Mouse (Mus musculus): ENCODE results near the gene Rad51b. TPM values are rescaled to one million over a fixed set of nuclear protein-coding genes. Genes with fewer than 3 reads are reported as not detected.

The Rad51b gene
- polyA plus RNA-seq (2014; fragmentation: Nextera tagmentation; extraction: Ambion mirVana) = 0.87 and 1.3 TPM in 2 replicates

GRCm38 (mm10) chr12:79297121-79297576, at the start of gene Rad51b:
TSS of gene Rad51b (plus strand) at chr12:79297282.
- H3K36me3 ChIP-seq (ENCODE audit: control insufficient read depth, insufficient read depth, low read length) = no peaks in the 10 kb centered on the region
- H3K27ac ChIP-seq (ENCODE audit: low read depth, low read length) = peak within 1 kb of the TSS; percentile 53; the same call in 1 of the 2 replicates
- peaks cover 5% of the 10 kb centered on the region for H3K4me1 ChIP-seq (ENCODE audit: control insufficient read depth, insufficient read depth, low read length)
- ATAC-seq (ENCODE audit: low read depth) = peak; percentile 81
- no peaks in the 10 kb centered on the region for H3K9me3 ChIP-seq (ENCODE audit: control insufficient read depth, low read length)
- WGBS = under 1% methylated on average over 21 of the region's 21 CpGs
- peak within 1 kb of the TSS; percentile 8; the same call in 1 of the 2 replicates for H3K9ac ChIP-seq (replicated peaks; ENCODE audit: low read depth, low read length)
- peak within 1 kb of the TSS; percentile 69 for H3K4me3 ChIP-seq (ENCODE audit: low read depth, low read length)
- no peaks in the 10 kb centered on the region for H3K27me3 ChIP-seq (ENCODE audit: control insufficient read depth, insufficient read depth, low read length)
- H3K4me2 ChIP-seq (ENCODE audit: low read depth, low read length) = peak within 1 kb of the TSS; percentile 82

GRCm38 (mm10) chr12:79248110-79248509, 49.0 kb upstream of the Rad51b start:
- 99% methylated on average over 3 of the region's 3 CpGs for WGBS
- no peak overlapping the region for H3K9ac ChIP-seq (replicated peaks; ENCODE audit: low read depth, low read length)
- H3K4me2 ChIP-seq (ENCODE audit: low read depth, low read length) = no peak overlapping the region
- ATAC-seq (ENCODE audit: low read depth) = no peak
- no peaks in the 10 kb centered on the region for H3K27me3 ChIP-seq (ENCODE audit: control insufficient read depth, insufficient read depth, low read length)
- no peak overlapping the region for H3K27ac ChIP-seq (ENCODE audit: low read depth, low read length)
- no peaks in the 10 kb centered on the region for H3K4me1 ChIP-seq (ENCODE audit: control insufficient read depth, insufficient read depth, low read length)
- peaks cover 71% of the 10 kb centered on the region for H3K36me3 ChIP-seq (ENCODE audit: control insufficient read depth, insufficient read depth, low read length)
- H3K4me3 ChIP-seq (ENCODE audit: low read depth, low read length) = no peak overlapping the region
- H3K9me3 ChIP-seq (ENCODE audit: control insufficient read depth, low read length) = no peaks in the 10 kb centered on the region

GRCm38 (mm10) chr12:79253294-79254053, 43.6 kb upstream of the Rad51b start:
- Histone ChIP-seq H3K4me2 (ENCODE audit: low read depth, low read length) (no peak overlapping the region), H3K9ac (replicated peaks; ENCODE audit: low read depth, low read length) (no peak overlapping the region), H3K9me3 (ENCODE audit: control insufficient read depth, low read length) (no peaks in the 10 kb centered on the region), H3K27me3 (ENCODE audit: control insufficient read depth, insufficient read depth, low read length) (no peaks in the 10 kb centered on the region), H3K4me1 (ENCODE audit: control insufficient read depth, insufficient read depth, low read length) (no peaks in the 10 kb centered on the region), H3K36me3 (ENCODE audit: control insufficient read depth, insufficient read depth, low read length) (peaks cover 60% of the 10 kb centered on the region), H3K27ac (ENCODE audit: low read depth, low read length) (no peak overlapping the region), H3K4me3 (ENCODE audit: low read depth, low read length) (no peak overlapping the region)
- 92% methylated on average over 9 of the region's 9 CpGs for WGBS
- no peak for ATAC-seq (ENCODE audit: low read depth)

GRCm38 (mm10) chr12:79254975-79255374, 42.1 kb upstream of the Rad51b start:
- Histone ChIP-seq H3K4me1 (ENCODE audit: control insufficient read depth, insufficient read depth, low read length) (no peaks in the 10 kb centered on the region), H3K4me2 (ENCODE audit: low read depth, low read length) (no peak overlapping the region), H3K36me3 (ENCODE audit: control insufficient read depth, insufficient read depth, low read length) (peaks cover 50% of the 10 kb centered on the region), H3K4me3 (ENCODE audit: low read depth, low read length) (no peak overlapping the region), H3K9ac (replicated peaks; ENCODE audit: low read depth, low read length) (no peak overlapping the region), H3K27ac (ENCODE audit: low read depth, low read length) (no peak overlapping the region), H3K27me3 (ENCODE audit: control insufficient read depth, insufficient read depth, low read length) (no peaks in the 10 kb centered on the region), H3K9me3 (ENCODE audit: control insufficient read depth, low read length) (no peaks in the 10 kb centered on the region)
- ATAC-seq (ENCODE audit: low read depth) = no peak
- 94% methylated on average over 10 of the region's 10 CpGs for WGBS

- no peaks in the 10 kb centered on the region for H3K4me1 ChIP-seq (ENCODE audit: control insufficient read depth, insufficient read depth, low read length)
- no peak overlapping the region for H3K4me3 ChIP-seq (ENCODE audit: low read depth, low read length)
- ATAC-seq (ENCODE audit: low read depth) = no peak
- no peaks in the 10 kb centered on the region for H3K27me3 ChIP-seq (ENCODE audit: control insufficient read depth, insufficient read depth, low read length)
- 98% methylated on average over 2 of the region's 2 CpGs for WGBS
- H3K4me2 ChIP-seq (ENCODE audit: low read depth, low read length) = no peak overlapping the region
- no peaks in the 10 kb centered on the region for H3K9me3 ChIP-seq (ENCODE audit: control insufficient read depth, low read length)
- H3K27ac ChIP-seq (ENCODE audit: low read depth, low read length) = no peak overlapping the region
- H3K9ac ChIP-seq (replicated peaks; ENCODE audit: low read depth, low read length) = no peak overlapping the region
- peaks cover 41% of the 10 kb centered on the region; the same call in 1 of the 2 replicates for H3K36me3 ChIP-seq (ENCODE audit: control insufficient read depth, insufficient read depth, low read length)
These were observed 36.9 kb upstream of the Rad51b start for GRCm38 (mm10) chr12:79260154-79260553.

- Histone ChIP-seq H3K27me3 (ENCODE audit: control insufficient read depth, insufficient read depth, low read length) (no peaks in the 10 kb centered on the region), H3K27ac (ENCODE audit: low read depth, low read length) (no peak overlapping the region), H3K36me3 (ENCODE audit: control insufficient read depth, insufficient read depth, low read length) (peaks cover 42% of the 10 kb centered on the region; the same call in 1 of the 2 replicates), H3K4me3 (ENCODE audit: low read depth, low read length) (no peak overlapping the region), H3K4me2 (ENCODE audit: low read depth, low read length) (no peak overlapping the region), H3K9ac (replicated peaks; ENCODE audit: low read depth, low read length) (no peak overlapping the region), H3K4me1 (ENCODE audit: control insufficient read depth, insufficient read depth, low read length) (no peaks in the 10 kb centered on the region), H3K9me3 (ENCODE audit: control insufficient read depth, low read length) (no peaks in the 10 kb centered on the region)
- no peak for ATAC-seq (ENCODE audit: low read depth)
- WGBS = 62% methylated on average over 5 of the region's 5 CpGs
These were observed 36.0 kb upstream of the Rad51b start for GRCm38 (mm10) chr12:79261035-79261434.

GRCm38 (mm10) chr12:79272604-79273003, 24.5 kb upstream of the Rad51b start:
- 91% methylated on average over 4 of the region's 4 CpGs for WGBS
- peaks cover 64% of the 10 kb centered on the region for H3K36me3 ChIP-seq (ENCODE audit: control insufficient read depth, insufficient read depth, low read length)
- no peak overlapping the region for H3K27ac ChIP-seq (ENCODE audit: low read depth, low read length)
- H3K4me1 ChIP-seq (ENCODE audit: control insufficient read depth, insufficient read depth, low read length) = no peaks in the 10 kb centered on the region
- H3K9ac ChIP-seq (replicated peaks; ENCODE audit: low read depth, low read length) = no peak overlapping the region
- no peaks in the 10 kb centered on the region for H3K27me3 ChIP-seq (ENCODE audit: control insufficient read depth, insufficient read depth, low read length)
- ATAC-seq (ENCODE audit: low read depth) = no peak
- no peaks in the 10 kb centered on the region for H3K9me3 ChIP-seq (ENCODE audit: control insufficient read depth, low read length)
- no peak overlapping the region for H3K4me2 ChIP-seq (ENCODE audit: low read depth, low read length)
- no peak overlapping the region for H3K4me3 ChIP-seq (ENCODE audit: low read depth, low read length)

- Histone ChIP-seq H3K9ac (replicated peaks; ENCODE audit: low read depth, low read length) (no peak overlapping the region), H3K36me3 (ENCODE audit: control insufficient read depth, insufficient read depth, low read length) (peaks cover 61% of the 10 kb centered on the region), H3K27ac (ENCODE audit: low read depth, low read length) (no peak overlapping the region), H3K9me3 (ENCODE audit: control insufficient read depth, low read length) (no peaks in the 10 kb centered on the region), H3K4me1 (ENCODE audit: control insufficient read depth, insufficient read depth, low read length) (no peaks in the 10 kb centered on the region), H3K4me3 (ENCODE audit: low read depth, low read length) (no peak overlapping the region), H3K27me3 (ENCODE audit: control insufficient read depth, insufficient read depth, low read length) (no peaks in the 10 kb centered on the region), H3K4me2 (ENCODE audit: low read depth, low read length) (no peak overlapping the region)
- ATAC-seq (ENCODE audit: low read depth) = no peak
- 96% methylated on average over 13 of the region's 13 CpGs for whole genome bisulfite sequencing
These were observed 17.5 kb upstream of the Rad51b start for GRCm38 (mm10) chr12:79279513-79280115.

GRCm38 (mm10) chr12:79282595-79282994, 14.5 kb upstream of the Rad51b start:
- H3K4me2 ChIP-seq (ENCODE audit: low read depth, low read length) = no peak overlapping the region
- H3K9ac ChIP-seq (replicated peaks; ENCODE audit: low read depth, low read length) = no peak overlapping the region
- H3K4me1 ChIP-seq (ENCODE audit: control insufficient read depth, insufficient read depth, low read length) = no peaks in the 10 kb centered on the region
- H3K9me3 ChIP-seq (ENCODE audit: control insufficient read depth, low read length) = no peaks in the 10 kb centered on the region
- no peaks in the 10 kb centered on the region for H3K27me3 ChIP-seq (ENCODE audit: control insufficient read depth, insufficient read depth, low read length)
- no peak overlapping the region for H3K27ac ChIP-seq (ENCODE audit: low read depth, low read length)
- no peak overlapping the region for H3K4me3 ChIP-seq (ENCODE audit: low read depth, low read length)
- peaks cover 66% of the 10 kb centered on the region for H3K36me3 ChIP-seq (ENCODE audit: control insufficient read depth, insufficient read depth, low read length)
- WGBS = 94% methylated on average over 8 of the region's 8 CpGs
- ATAC-seq (ENCODE audit: low read depth) = no peak

Measured in neural tube, embryonic 14.5 days (tissue).